Mouse (Mus musculus) adrenal gland, postnatal 25 days (tissue): ENCODE measurements at regions not wholly inside any gene's neighbourhood (a gene's known extent, or its start where the extent isn't known, plus 50 kb on each side); places are given as distances from the start of the nearest gene placed in this dataset.

Experiments used
- DNase-seq: peaks from one replicate; pipeline ENCODE4 v3.0.0; 2021; ENCODE audit warnings: mixed read lengths

- no peak for DNase-seq
Observed at GRCm38 (mm10) chr11:22692941-22693341, 167.8 kb downstream of the B3gnt2 start.

- DNase-seq: no peak
Observed at GRCm38 (mm10) chr11:22693376-22693775, 167.4 kb downstream of the B3gnt2 start.

- no peak for DNase-seq
Observed at GRCm38 (mm10) chr11:22693984-22694383, 166.8 kb downstream of the B3gnt2 start.

GRCm38 (mm10) chr11:22694829-22695228 lies 165.9 kb downstream of the B3gnt2 start:
- no peak for DNase-seq

- DNase-seq: no peak
Observed at GRCm38 (mm10) chr11:22695237-22695636, 165.5 kb downstream of the B3gnt2 start.

- no peak for DNase-seq
Observed at GRCm38 (mm10) chr11:22698057-22698941, 162.5 kb downstream of the B3gnt2 start.

GRCm38 (mm10) chr11:22706082-22706481 lies 154.7 kb downstream of the B3gnt2 start:
- DNase-seq: no peak
